Mouse (Mus musculus): ENCODE data around the gene Vgll4.

- no peak for TF ChIP-seq CHD2 (IDR thresholded peaks at IDR 0.05; ENCODE audit: low read depth, low read length)
- TF ChIP-seq MAFK (IDR thresholded peaks at IDR 0.05; ENCODE audit: insufficient read depth, low read depth, low read length): no peak
- no peak for TF ChIP-seq ZC3H11A (IDR thresholded peaks at IDR 0.05; ENCODE audit: borderline replicate concordance, low read depth, low read length)
- TF ChIP-seq ZNF384 (IDR thresholded peaks at IDR 0.05; ENCODE audit: low read depth, low read length): no peak
- TF ChIP-seq HCFC1 (IDR thresholded peaks at IDR 0.05; ENCODE audit: borderline replicate concordance, insufficient read depth, low read length): no peak
These were observed 149.8 kb downstream of the Vgll4 start for GRCm38 (mm10) chr6:114819971-114820481.
